Mouse (Mus musculus) cortical plate, adult 2 months (tissue): ENCODE data around the gene Trmt112. TPM values are rescaled to one million over a fixed set of nuclear protein-coding genes. Genes with fewer than 3 reads are reported as not detected.

ENCODE experiments used
- H3K27ac ChIP-seq: fragments of 200-500 bp; 2 replicates; pipeline ENCODE4 v1.5.1; 2012; ENCODE audit warnings: low read length, control low read depth, inconsistent platforms; ENCODE audit not compliant: insufficient read depth
- H3K4me1 ChIP-seq: fragments of 200-500 bp; 2 replicates; pipeline ENCODE4 v1.6.1; 2011; ENCODE audit warnings: low read length; ENCODE audit not compliant: control insufficient read depth, insufficient read depth
- H3K4me3 ChIP-seq: fragments of 200-500 bp; 2 replicates; pipeline ENCODE4 v1.5.1; 2011; ENCODE audit warnings: mild to moderate bottlenecking, low read length, control low read depth; ENCODE audit not compliant: insufficient read depth
- CTCF ChIP-seq: fragments of 200-500 bp; IDR thresholded peaks from 2 replicates; pipeline ENCODE4 v1.5.1; 2011; ENCODE audit warnings: mild to moderate bottlenecking, control low read depth, low read length; ENCODE audit not compliant: insufficient read depth; ENCODE audit errors: extremely low read depth
- POLR2A ChIP-seq: fragments of 200-500 bp; IDR thresholded peaks from 2 replicates; pipeline ENCODE4 v1.6.1; 2011; ENCODE audit warnings: mild to moderate bottlenecking, low read length, control low read depth; ENCODE audit not compliant: insufficient read depth; ENCODE audit errors: extremely low read depth
- polyA plus RNA-seq: library from polyadenylated mRNA; depleted of rRNA; stranded (reverse); fragments of >200 nt; gene quantifications from 2 replicates; pipeline ENCODE4 v1.2.3, GENCODE M21; 2012

The Trmt112 gene
- polyA plus RNA-seq, 1 experiment: 96.5 TPM

GRCm38 (mm10) chr19:6941372-6942248 lies 32.1 kb downstream of the Trmt112 start, which contains the start of gene Bad:
TSS of gene Bad (plus strand) at chr19:6941861.
- TF ChIP-seq CTCF (no peak), POLR2A (peak; percentile 43; the same call in 1 of the 2 replicates)
- H3K4me1 ChIP-seq: no peaks in the 10 kb centered on the region
- H3K27ac ChIP-seq: peak within 1 kb of the TSS; percentile 90
- H3K4me3 ChIP-seq: peak within 1 kb of the TSS; percentile 96

- no peak for TF ChIP-seq CTCF
- TF ChIP-seq POLR2A: peak; percentile 62; the same call in 1 of the 2 replicates
- peak within 1 kb of the TSS; percentile 96 for H3K4me3 ChIP-seq
- H3K4me1 ChIP-seq: no peaks in the 10 kb centered on the region
- peak within 1 kb of the TSS; percentile 90 for H3K27ac ChIP-seq
These were observed 32.8 kb downstream of the Trmt112 start, which contains the start of gene Gpr137 for GRCm38 (mm10) chr19:6942249-6942691. TSS of gene Gpr137 (minus strand) at chr19:6942480.

GRCm38 (mm10) chr19:6942764-6943163 lies 33.3 kb downstream of the Trmt112 start:
- Histone ChIP-seq H3K27ac (peak overlapping the region; percentile 33), H3K4me3 (peak overlapping the region; percentile 96), H3K4me1 (no peaks in the 10 kb centered on the region)
- TF ChIP-seq POLR2A (no peak), CTCF (no peak)

- no peak overlapping the region for H3K27ac ChIP-seq
- no peaks in the 10 kb centered on the region for H3K4me1 ChIP-seq
- H3K4me3 ChIP-seq: no peak overlapping the region
- no peak for TF ChIP-seq POLR2A
- TF ChIP-seq CTCF: no peak
These were observed 34.2 kb downstream of the Trmt112 start for GRCm38 (mm10) chr19:6943709-6944108.

GRCm38 (mm10) chr19:6947742-6948141 lies 38.2 kb downstream of the Trmt112 start:
- Histone ChIP-seq H3K4me3 (no peak overlapping the region), H3K4me1 (peaks cover 2% of the 10 kb centered on the region; the same call in 1 of the 2 replicates), H3K27ac (no peak overlapping the region)
- TF ChIP-seq CTCF: no peak
- no peak for TF ChIP-seq POLR2A

- TF ChIP-seq CTCF (no peak), POLR2A (no peak)
- Histone ChIP-seq H3K27ac (no peak overlapping the region), H3K4me1 (peaks cover 2% of the 10 kb centered on the region; the same call in 1 of the 2 replicates), H3K4me3 (no peak overlapping the region)
These were observed 38.7 kb downstream of the Trmt112 start for GRCm38 (mm10) chr19:6948186-6948585.

GRCm38 (mm10) chr19:6949532-6949931 lies 40.0 kb downstream of the Trmt112 start:
- H3K27ac ChIP-seq: no peak overlapping the region
- no peak overlapping the region for H3K4me3 ChIP-seq
- H3K4me1 ChIP-seq: peaks cover 2% of the 10 kb centered on the region; the same call in 1 of the 2 replicates
- TF ChIP-seq CTCF: no peak
- TF ChIP-seq POLR2A: 0 out of 2 replicates have a peak, but pooled peaks have one; percentile 3

- TF ChIP-seq CTCF (no peak), POLR2A (no peak)
- Histone ChIP-seq H3K4me3 (peak overlapping the region; percentile 66; the same call in 1 of the 2 replicates), H3K27ac (no peak overlapping the region), H3K4me1 (peaks cover 2% of the 10 kb centered on the region; the same call in 1 of the 2 replicates)
These were observed 40.5 kb downstream of the Trmt112 start for GRCm38 (mm10) chr19:6949951-6950350.

GRCm38 (mm10) chr19:6950613-6951153 lies 41.2 kb downstream of the Trmt112 start:
- Histone ChIP-seq H3K4me1 (peaks cover 2% of the 10 kb centered on the region; the same call in 1 of the 2 replicates), H3K27ac (peak overlapping the region; percentile 72), H3K4me3 (peak overlapping the region; percentile 66)
- TF ChIP-seq CTCF: no peak
- TF ChIP-seq POLR2A: peak; percentile 78; the same call in 1 of the 2 replicates
